ENCODE assay signal across 12 mouse cellular contexts in the genomic region with DNA sequence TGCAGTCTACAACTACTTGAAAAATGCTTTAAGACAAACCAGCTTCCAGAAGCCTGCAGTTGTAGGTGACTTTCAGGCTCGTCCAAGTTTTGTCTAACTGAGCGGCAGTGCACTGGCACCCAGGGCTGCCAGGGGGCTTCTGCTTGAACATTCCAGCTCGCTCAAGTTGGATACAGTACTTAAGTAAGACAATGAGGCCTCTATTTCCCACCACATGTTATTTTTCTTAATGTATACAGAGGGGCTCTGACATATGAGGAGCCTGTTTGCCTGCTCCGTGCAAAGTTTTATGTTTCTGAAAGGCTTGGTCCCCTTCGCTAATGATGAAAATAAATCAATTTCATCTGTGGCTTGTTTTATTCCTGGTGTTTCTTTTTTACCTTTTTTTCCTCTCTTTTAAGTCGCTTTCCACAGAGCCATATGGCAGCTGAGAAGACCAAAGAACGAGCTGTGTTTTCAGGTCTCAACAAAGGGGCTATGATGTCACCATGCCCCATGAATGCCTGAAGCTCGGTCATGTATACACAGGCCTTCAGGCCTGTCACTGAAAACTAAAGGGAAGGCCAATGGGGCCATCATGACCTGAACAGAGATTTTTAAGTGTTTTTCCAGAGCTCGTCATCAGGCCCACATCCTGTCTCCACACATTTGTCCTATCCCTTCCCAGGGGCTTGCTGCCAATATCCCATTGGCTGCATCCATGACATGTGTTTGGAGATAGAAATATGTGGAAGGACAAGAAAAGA.
DNase-seq lines count a peak whose midpoint lies in the region; ATAC-seq and TF ChIP-seq lines count a peak whose summit lies in the region.
"Had no signal": no experiment of that assay in that cellular context is flagged by ENCODE, and none has a peak within 500 bp of the region (broad histone marks: within the 10 kb centered on the region; RNA-seq: fewer than 3 reads in every experiment).

No protein-coding gene starts in this region.

- no peaks in the 10 kb centered on the region for H3K9me3 ChIP-seq in stomach, embryonic 14.5 days (ENCODE audit: control insufficient read depth, low read depth, low read length)
- H3K9me3 ChIP-seq in stomach, postnatal 0 days (ENCODE audit: control insufficient read depth, low read length) = no peaks in the 10 kb centered on the region
- no peaks in the 10 kb centered on the region for H3K9me3 ChIP-seq in hindbrain, postnatal 0 days (ENCODE audit: low read length)
- H3K9me3 ChIP-seq in stomach, embryonic 16.5 days (replicated peaks; ENCODE audit: control insufficient read depth, low read length) = no peaks in the 10 kb centered on the region

- TF ChIP-seq EP300 in stomach, postnatal 0 days (optimal IDR thresholded peaks at IDR 0.05) = no peak

- H3K9ac ChIP-seq in stomach, embryonic 14.5 days (replicated peaks; ENCODE audit: low read depth, low read length) = no peak overlapping the region
- no peak overlapping the region for H3K9ac ChIP-seq in stomach, postnatal 0 days (ENCODE audit: low read length)
- no peak overlapping the region for H3K9ac ChIP-seq in hindbrain, postnatal 0 days (replicated peaks; ENCODE audit: low read length)
- no peak overlapping the region for H3K9ac ChIP-seq in stomach, embryonic 16.5 days (ENCODE audit: low read length)

- no peaks in the 10 kb centered on the region for H3K4me1 ChIP-seq in stomach, embryonic 14.5 days (ENCODE audit: control insufficient read depth, insufficient read depth, low read length)
- 0 out of 2 replicates have a peak, but pooled peaks cover 3% of the 10 kb centered on the region for H3K4me1 ChIP-seq in stomach, postnatal 0 days (replicated peaks; ENCODE audit: control insufficient read depth, insufficient read depth)
- H3K4me1 ChIP-seq in hindbrain, postnatal 0 days (ENCODE audit: insufficient read depth, low read length) = no peaks in the 10 kb centered on the region
- peaks cover 7% of the 10 kb centered on the region; the same call in 1 of the 2 replicates for H3K4me1 ChIP-seq in stomach, embryonic 16.5 days (ENCODE audit: control insufficient read depth, insufficient read depth, low read length)
- H3K4me1 ChIP-seq in thymus, adult 2 months (replicated peaks; ENCODE audit: control insufficient read depth, insufficient read depth, low read length) = no peaks in the 10 kb centered on the region

- peak; percentile 17 for DNase-seq in gastrocnemius, postnatal 14 days
- no peak for DNase-seq in gastrocnemius, postnatal 36 days
- DNase-seq in stomach, postnatal 0 days (ENCODE audit: low spot score) = no peak
- DNase-seq in hindbrain, postnatal 0 days (ENCODE audit: low spot score) = no peak
- no peak for DNase-seq in thymus, adult 2 months
- DNase-seq: cerebellum, postnatal 14 days; gastrocnemius, adult 2 months had no signal

- H3K4me2 ChIP-seq in stomach, embryonic 14.5 days (replicated peaks; ENCODE audit: low read depth, low read length) = no peak overlapping the region
- no peak overlapping the region for H3K4me2 ChIP-seq in stomach, postnatal 0 days (replicated peaks; ENCODE audit: low read depth)
- H3K4me2 ChIP-seq in hindbrain, postnatal 0 days (ENCODE audit: low read depth, low read length) = no peak overlapping the region
- no peak overlapping the region for H3K4me2 ChIP-seq in stomach, embryonic 16.5 days (ENCODE audit: low read depth, low read length)

- no peak for ATAC-seq in stomach, embryonic 14.5 days (ENCODE audit: insufficient number of reproducible peaks, insufficient read depth, low FRiP score, low read depth)
- ATAC-seq in stomach, postnatal 0 days (ENCODE audit: low FRiP score, low TSS enrichment) = no peak
- ATAC-seq in hindbrain, postnatal 0 days = 0 out of 2 replicates have a peak, but pooled peaks have one; percentile 45
- no peak for ATAC-seq in stomach, embryonic 16.5 days (ENCODE audit: insufficient read depth, low FRiP score)
- ATAC-seq in megakaryocyte progenitor cell, adult 5-6 weeks (replicated peaks; ENCODE audit: poor library complexity) = no peak

- 26% methylated on average over 9 of the region's 9 CpGs for WGBS in stomach, embryonic 14.5 days
- WGBS in stomach, postnatal 0 days = 35% methylated on average over 9 of the region's 9 CpGs
- 26% methylated on average over 9 of the region's 9 CpGs for WGBS in hindbrain, postnatal 0 days
- 32% methylated on average over 9 of the region's 9 CpGs for WGBS in stomach, embryonic 16.5 days
- WGBS in thymus, adult 2 months = 85% methylated on average over 9 of the region's 9 CpGs

- peak overlapping the region; percentile 8 for H3K27ac ChIP-seq in stomach, embryonic 14.5 days (ENCODE audit: low read length)
- no peak overlapping the region for H3K27ac ChIP-seq in stomach, postnatal 0 days (replicated peaks)
- H3K27ac ChIP-seq in hindbrain, postnatal 0 days = no peak overlapping the region
- peak overlapping the region; percentile 33; the same call in 1 of the 2 replicates for H3K27ac ChIP-seq in stomach, embryonic 16.5 days (ENCODE audit: low read length)
- no peak overlapping the region for H3K27ac ChIP-seq in thymus, adult 2 months (ENCODE audit: control insufficient read depth, insufficient read depth, low read length)
- H3K27ac ChIP-seq: gastrocnemius, adult 2 months; left cerebral cortex, adult 2 months; macrophage had no signal

- no peak overlapping the region for H3K4me3 ChIP-seq in stomach, embryonic 14.5 days (ENCODE audit: low read depth, low read length)
- no peak overlapping the region for H3K4me3 ChIP-seq in stomach, postnatal 0 days (ENCODE audit: low read depth, low read length)
- H3K4me3 ChIP-seq in hindbrain, postnatal 0 days (ENCODE audit: low read length) = no peak overlapping the region
- no peak overlapping the region for H3K4me3 ChIP-seq in stomach, embryonic 16.5 days (replicated peaks; ENCODE audit: low read length)
- H3K4me3 ChIP-seq in thymus, adult 2 months (ENCODE audit: control insufficient read depth, insufficient read depth, low read length) = no peak overlapping the region
- H3K4me3 ChIP-seq: gastrocnemius, adult 2 months; left cerebral cortex, adult 2 months had no signal

- H3K36me3 ChIP-seq in stomach, embryonic 14.5 days (ENCODE audit: control insufficient read depth, insufficient read depth, low read length) = no peaks in the 10 kb centered on the region
- no peaks in the 10 kb centered on the region for H3K36me3 ChIP-seq in stomach, postnatal 0 days (ENCODE audit: control insufficient read depth, insufficient read depth, low read length)
- no peaks in the 10 kb centered on the region for H3K36me3 ChIP-seq in hindbrain, postnatal 0 days (ENCODE audit: insufficient read depth, low read length)
- H3K36me3 ChIP-seq in stomach, embryonic 16.5 days (ENCODE audit: control insufficient read depth, insufficient read depth, low read length) = no peaks in the 10 kb centered on the region
- H3K36me3 ChIP-seq in thymus, adult 2 months (ENCODE audit: control insufficient read depth, insufficient read depth, low read length) = no peaks in the 10 kb centered on the region

- no peak for TF ChIP-seq CTCF in stomach, postnatal 0 days (IDR thresholded peaks at IDR 0.05; ENCODE audit: low read depth)
- no peak for TF ChIP-seq CTCF in hindbrain, postnatal 0 days (IDR thresholded peaks at IDR 0.05; ENCODE audit: low read depth)
- TF ChIP-seq CTCF in thymus, adult 2 months (IDR thresholded peaks at IDR 0.05; ENCODE audit: borderline replicate concordance, control insufficient read depth, extremely low read depth, insufficient read depth, low read length, poor library complexity) = no peak

- intact Hi-C loops in gastrocnemius, postnatal 14 days (cut with DNase I; ENCODE audit: low total_unique reads) = no loop called here
- intact Hi-C loops in gastrocnemius, postnatal 36 days (cut with DNase I) = no loop called here

- no peak for TF ChIP-seq POLR2A in thymus, adult 2 months (IDR thresholded peaks at IDR 0.05; ENCODE audit: control insufficient read depth, extremely low read depth, insufficient read depth, low read length, poor library complexity)

- no peaks in the 10 kb centered on the region for H3K27me3 ChIP-seq in stomach, embryonic 14.5 days (ENCODE audit: control insufficient read depth, insufficient read depth, low read length)
- H3K27me3 ChIP-seq in stomach, postnatal 0 days (ENCODE audit: control insufficient read depth, insufficient read depth, low read length) = no peaks in the 10 kb centered on the region
- no peaks in the 10 kb centered on the region for H3K27me3 ChIP-seq in hindbrain, postnatal 0 days (ENCODE audit: insufficient read depth, low read length)
- H3K27me3 ChIP-seq in stomach, embryonic 16.5 days (ENCODE audit: control insufficient read depth, insufficient read depth, low read length) = no peaks in the 10 kb centered on the region
- H3K27me3 ChIP-seq in thymus, adult 2 months (ENCODE audit: control insufficient read depth, insufficient read depth, low read length) = no peaks in the 10 kb centered on the region

Comparison
In these comparisons a context has a peak if more than half of its experiments do, and no peak if none do; other contexts are left out.
1. H3K27ac ChIP-seq: peak in stomach, embryonic 14.5 days (single experiment) and stomach, embryonic 16.5 days (single experiment); none in stomach, postnatal 0 days (single experiment), hindbrain, postnatal 0 days (single experiment) and thymus, adult 2 months (single experiment).